Mouse (Mus musculus): ENCODE measurements around the gene Ntng1. TPM values are rescaled to one million over a fixed set of nuclear protein-coding genes. Genes with fewer than 3 reads are reported as not detected.

Ntng1 gene
- under 1 TPM in 1 of 3 experiments, not detected in 2; 0.16 TPM for polyA plus RNA-seq (2017; shearing (Covaris generic))

DNA sequence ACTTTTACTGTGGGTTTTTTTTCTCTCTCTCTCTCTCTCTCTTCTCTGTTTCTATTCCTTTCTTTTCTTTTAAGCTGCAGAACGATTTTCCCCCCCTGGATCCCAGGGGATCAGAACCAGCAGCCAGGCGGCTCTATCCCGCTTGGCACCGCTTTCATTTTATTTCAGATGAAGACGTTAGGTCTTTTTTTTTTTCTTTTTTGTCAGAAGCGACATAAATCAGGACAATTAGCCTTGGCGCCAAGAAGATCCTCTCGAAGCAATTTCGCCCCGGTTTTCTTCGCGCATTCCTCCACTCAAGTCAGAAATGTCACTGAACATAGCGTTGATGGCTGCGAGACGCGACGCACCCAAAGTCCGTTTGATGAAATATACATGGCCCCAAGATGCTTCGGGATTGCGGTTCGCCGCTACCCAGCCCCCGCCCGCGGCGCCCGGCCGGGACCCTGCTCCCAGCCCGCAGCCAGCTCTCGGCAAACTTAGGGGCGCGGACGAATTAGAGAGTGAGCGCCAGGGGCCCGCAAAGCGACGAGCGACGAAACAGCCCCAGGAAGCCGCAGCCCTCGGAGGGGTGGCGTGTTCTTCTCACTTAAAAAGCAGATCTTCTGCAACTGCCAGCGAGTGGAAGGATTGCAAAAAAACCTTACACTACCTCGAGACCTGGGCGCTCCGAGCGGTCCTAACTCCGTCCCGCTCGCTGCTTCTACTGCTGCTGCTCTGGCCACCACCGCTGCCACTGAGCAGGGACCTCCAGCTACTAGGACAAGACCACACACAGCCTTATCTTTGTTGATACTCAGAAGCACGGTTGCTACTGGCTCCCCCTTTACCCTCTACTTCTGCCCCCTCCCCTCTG is at the start of gene Ntng1:
Gene Ntng1 (minus strand): TSS at position 806 of the 856 bp plus-strand sequence.
- no peak for ATAC-seq

DNA sequence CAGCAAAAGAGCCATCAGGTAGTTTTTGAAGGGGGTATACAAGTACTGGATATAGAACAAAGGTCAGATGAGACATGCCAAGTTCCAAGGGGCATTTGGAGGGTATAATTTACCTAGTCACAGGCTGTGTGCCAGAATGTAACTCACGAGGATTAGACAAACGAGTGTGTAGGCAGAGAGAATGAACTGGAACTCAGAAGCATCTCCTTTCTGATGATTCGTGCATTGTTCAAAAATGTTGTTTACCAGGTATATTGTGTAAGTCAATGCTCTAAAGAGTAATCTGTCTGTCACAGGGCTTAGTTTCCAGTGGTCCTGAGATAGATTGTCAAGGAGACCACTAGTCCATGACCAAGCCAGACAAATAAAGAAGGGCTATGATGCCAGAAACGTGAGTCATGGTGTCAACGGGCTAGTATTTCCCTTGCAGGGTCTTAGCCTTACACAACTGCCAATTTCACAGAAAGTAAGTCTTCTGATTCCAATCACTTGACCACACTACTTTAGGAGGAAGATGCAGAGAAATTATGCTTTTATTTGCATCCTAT is 43.7 kb upstream of the Ntng1 start:
- ATAC-seq, result no peak

DNA sequence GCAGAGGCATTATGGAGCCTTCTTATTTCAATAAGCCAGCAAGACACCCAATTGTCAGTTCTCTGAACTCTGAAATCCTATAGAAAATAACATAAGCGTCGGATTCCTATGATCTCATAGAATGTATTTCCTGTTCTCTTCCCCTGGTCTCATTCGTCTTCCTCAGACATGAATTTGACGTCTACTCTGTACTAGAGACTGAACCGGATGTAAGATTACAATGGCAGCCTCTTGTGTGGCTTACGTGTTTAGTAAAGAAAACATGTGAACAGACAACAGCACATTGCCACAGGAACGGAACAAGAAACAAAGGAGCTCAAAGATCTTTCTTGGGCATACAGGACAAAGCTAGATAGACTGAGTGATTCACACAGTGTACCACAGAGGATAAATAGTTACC is 5.3 kb upstream of the Ntng1 start:
- ATAC-seq, result no peak

DNA sequence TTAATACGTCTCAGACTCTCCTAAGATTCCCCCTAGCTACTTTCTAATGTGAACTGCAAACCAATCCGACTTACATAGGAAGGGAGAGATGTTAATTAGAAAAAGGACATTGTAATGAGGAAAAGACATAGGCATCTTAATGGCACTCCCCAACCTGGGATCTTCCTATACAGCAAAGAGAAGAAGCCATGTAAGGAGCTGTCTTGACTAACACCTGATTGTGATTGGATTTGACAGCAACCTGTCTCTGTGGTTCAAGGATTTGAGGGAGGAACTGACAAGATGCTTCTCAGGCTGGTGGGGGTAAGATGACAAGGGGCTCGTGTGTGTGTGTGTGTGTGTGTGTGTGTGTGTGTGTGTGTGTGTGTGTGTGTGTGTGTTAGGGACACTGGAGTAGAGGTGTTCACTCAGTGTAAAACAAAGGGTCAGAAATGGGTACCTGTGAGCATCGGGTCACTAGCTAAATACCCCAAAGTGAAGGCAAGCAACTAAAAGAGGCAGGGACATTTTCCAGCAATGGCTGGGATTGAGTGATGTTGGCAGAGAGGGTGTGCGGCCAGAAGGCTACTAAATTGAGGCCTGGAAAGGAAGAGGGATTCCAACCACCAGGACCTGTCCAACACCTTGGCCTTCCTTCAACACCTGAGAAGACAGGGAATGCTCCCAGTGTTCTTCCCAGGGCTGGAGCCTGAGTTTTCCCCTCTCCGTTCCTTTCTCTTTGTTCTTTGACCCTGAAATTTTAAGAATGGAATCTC is 667 bp upstream of the Ntng1 start:
- ATAC-seq, result no peak

DNA sequence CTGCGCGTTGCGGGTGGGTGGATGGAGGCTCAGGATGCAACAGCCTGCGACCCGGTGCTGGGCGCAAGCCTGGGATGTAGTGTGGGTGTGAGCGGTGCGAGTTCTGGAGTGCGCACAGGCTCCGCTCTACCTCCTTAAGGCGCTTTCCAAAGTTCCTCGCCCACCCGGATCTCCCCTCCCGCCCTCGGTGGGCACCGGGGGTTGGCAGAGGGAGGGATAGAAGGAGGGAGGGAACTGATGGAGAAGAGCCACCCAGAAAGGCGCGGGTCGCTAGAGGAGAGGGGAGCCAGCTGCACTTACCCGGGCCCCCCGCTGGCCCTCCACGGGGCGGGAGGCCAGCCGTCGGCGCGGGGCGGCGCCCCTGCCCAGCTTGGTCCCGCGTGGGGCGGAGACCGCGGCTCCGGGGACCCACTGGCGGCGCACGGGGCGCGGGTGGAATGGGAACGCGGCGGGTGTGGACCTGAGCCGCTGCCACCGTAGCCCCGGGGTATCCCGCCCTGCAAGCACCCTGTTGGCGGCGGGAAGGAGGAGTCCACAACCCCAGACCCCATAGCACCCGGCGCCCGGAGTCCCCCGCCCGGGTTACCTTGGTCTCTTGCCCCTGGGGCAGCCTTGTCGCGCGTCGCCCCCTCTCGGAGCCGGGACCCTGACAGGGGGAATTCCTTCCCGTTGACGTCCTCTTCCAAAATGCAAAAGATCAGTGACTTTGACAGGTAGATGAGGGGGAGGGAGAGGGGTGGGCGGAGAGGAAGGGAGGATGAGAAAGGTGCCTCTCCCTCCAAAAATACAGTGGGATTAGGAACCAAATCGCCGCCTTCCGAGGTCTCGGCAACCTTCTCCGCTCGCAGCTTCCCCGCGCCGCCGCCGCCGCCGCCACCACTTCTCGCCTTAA is 1.3 kb downstream of the Ntng1 start:
- peak; percentile 25 for ATAC-seq

DNA sequence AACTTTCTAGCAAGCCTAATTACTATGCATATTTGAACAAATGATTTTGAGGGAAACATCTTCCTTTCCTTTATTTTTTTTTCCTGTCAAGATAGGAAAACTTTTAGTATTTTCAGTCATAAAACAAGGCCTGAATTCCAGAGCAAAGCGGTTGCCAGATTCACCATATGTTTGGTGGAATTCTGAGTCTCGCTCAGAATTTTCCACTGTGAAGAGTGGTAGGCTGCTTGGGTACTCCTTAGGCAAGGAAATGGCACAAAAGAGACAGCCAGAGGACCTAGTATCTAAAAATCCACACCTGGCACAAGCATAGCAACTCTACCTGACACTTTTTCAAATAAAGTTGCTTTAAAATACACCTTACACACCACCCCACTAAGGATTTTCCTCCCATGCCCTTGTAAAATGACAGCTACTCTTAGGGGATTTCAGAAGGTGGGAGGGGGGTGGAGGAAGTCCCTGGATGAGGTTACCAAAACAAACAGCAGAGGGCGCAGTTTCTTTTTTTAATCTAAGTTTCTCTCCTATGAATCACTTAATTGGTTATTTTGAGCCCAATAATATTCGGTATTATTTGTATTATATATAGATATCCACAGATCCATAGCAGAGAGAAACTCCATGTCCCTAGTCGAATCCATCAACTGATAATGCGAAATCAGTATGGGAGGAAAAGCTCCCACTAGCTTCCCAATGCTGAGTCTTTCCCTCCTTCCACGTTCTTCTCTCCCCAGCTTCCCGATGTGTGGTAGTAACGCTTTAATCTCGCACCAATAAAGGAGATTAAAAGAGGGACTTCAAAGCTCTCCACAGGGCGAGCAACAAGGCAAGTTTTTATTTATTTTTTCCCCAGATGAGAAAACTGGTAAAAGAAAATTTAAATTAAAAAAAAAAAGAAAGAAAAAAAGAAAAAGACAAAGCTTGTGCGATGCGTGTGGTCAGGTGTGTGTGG is 2.2 kb downstream of the Ntng1 start:
- ATAC-seq, result no peak

DNA sequence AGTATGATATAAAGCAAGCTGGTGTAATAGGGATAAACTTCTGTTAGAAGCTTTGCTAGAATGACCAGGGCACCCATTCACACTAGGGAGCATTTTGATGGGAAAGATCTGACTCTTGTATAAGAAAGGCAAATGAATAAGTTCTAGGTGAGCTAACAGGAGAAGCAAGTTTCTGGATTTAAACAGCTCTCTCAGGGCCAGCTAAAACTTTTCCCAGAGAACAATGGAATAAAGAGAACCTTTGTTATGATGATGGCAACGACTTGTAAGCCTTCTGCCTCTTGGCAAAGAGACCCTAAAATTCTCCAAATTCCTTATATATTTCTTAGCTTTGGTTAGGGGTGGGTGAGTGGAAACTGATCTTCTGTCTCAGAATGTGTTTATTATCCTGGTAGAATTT is 7.7 kb downstream of the Ntng1 start:
- no peak for ATAC-seq

DNA sequence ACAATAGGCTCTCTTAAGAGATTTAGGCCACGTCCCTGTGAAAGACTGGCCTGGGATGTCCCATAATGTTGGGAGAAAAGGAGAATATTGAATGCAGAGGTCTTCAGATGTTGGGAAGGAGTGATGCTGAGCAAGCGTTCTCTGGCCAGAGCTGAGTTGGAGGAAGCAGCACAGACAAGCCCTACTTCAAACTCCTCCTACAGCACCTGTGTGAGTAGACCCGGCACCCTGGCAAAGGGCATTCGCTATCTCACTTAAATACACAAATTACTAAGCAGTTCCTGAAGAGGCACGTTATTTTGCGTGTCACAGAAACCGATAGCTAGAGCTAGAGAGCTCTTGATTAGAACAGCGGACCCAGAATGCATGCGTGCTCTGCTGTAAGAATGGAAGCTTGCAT is 10.7 kb downstream of the Ntng1 start:
- ATAC-seq, result no peak

DNA sequence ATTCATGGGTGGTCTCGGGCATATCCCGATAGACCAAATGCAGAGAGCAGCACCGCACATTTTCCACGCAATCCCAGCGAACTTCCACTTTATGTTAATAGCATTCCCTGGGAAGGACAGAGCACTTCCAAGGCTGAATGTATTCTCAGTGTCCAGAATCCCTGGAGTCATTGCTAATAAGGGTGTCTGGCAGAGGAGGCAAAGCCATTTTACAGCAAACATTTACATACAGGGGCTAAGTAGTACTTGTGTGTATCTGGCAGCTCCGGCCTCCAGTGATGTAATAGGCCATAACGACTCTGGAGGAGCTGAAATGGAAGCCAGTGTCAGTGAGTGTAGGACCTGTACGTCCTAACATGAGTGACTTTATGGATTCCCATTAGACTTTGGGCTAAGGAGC is 11.5 kb downstream of the Ntng1 start:
- ATAC-seq, result no peak

DNA sequence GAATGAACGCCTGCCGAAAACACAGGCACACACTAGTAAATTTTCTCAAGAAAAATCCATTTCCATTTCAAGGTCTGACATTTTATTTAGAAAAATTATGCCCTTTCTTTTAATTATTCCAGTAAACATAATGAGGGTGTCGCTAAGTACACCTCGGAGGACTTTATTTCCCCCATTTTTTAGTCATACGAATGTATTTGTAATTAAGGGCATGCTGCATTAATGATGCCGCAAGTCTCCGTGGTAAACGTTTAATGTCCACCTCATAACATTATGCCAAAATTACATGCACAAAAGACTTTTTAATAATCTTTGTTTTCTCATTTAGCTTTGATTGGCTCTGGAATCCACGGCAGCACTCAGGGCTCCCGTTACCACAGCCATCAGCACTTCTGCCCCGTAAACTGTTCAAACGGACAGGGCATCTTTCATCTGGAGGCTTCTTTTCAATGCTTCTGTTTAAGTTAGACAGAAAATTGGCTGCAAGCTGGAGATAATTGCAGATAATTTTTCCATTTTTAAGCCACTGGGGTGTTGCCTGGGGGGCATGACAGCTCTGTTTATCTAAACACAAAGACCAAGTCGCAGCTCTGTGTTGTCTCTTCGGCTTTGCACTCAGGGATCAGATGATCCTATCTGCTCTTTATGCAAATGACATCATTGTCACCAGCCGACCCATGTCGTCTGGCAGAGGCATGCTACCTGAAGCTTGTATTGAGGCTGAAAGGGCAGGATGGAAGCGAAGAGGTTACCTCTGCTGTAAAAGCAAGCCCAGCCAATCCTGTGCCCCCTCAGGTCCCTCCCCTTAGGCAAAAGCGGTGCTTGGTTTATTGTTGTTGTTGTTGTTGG is 12.5 kb downstream of the Ntng1 start:
- no peak for ATAC-seq

DNA sequence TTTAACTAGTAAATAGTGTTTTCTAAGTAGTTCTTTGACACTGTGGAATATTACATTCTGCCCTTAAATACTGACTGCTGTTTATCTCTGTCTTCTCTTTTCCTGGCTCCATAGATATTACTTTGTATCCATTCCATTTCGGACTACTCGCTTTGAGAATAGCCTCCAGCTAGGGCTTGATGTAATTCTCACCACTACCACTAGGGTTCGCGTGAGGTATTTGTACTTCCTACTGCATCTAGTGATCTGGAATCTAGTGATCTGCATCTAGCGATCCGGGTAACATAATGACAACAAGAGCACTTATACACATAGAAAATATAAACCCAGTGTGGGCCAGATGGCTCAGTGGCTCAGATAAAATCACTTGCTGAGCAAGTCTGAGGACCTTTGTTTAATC is 14.2 kb downstream of the Ntng1 start:
- ATAC-seq, result no peak

DNA sequence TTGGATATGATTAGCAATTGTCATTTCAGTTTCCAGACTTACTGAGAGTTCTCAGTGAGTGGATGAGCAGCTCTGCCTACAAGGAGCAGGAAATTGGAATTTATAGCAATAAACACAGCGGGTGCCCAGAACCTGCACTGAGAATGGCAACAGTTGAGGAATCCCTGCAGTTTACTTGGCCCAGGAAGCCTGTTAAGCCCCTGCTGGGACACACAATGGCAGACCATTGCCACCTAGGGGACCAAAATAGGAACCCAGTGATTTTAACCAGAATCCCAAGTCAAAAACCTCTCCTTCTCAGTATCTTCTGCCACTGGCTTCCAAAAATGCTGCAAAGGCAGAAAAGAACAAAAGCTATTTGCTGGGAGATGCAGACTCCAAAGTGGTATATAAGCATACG is 37.8 kb downstream of the Ntng1 start:
- ATAC-seq, result no peak

DNA sequence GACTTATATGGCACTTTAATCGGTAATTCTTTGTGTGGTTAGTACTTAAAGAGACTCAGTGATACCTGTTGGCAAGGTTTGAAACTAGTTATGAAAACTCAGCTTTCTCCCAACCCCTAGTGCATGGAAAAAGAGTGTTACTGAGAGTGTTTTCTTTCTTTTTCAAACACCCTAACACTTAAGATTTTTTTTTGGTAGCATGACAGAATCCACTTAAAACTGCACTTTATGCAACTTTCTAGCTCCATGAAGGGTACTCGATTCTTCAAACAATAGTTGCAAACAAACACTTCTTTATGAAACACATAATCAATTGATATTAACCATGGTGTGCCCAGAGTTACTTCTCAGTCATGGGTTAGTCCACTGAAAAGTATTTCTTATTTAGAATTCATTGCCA is 49.4 kb downstream of the Ntng1 start:
- no peak for ATAC-seq

DNA sequence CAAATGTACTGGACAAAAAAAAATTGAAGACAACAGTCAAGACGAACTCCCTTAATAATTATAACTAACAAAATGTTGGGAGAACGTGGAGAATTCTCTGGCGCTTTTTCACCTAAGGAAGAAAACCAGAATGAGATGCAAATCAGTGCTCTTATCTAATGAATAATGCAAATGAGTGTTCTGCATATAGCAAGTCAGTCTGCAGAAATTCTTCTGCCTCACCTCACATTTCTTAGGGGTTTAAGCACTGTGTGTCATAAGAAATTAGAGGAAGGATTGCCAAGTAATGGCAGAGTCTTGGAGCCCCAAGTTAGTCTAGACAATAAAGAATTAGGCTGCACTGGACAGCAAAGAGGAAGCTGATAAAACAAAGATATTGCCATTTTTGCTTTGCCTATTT is 49.8 kb downstream of the Ntng1 start:
- ATAC-seq, result no peak

DNA sequence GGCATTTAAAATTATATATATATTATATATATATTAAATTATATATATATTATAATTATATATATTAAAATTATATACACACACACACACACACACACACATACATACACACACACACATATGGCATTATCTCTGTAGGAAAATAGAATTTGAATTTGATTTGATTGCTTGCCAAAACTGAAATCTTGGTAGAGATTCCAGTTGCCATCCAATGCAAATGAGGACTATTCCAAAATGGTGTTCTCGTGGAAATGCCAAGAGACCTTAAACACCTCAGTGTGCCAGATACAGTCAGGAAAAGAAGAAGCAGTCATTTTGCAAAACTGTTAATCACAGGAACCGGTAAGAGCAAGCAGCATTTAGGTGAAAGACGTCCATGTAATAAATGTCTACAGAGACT is 51.3 kb downstream of the Ntng1 start:
- no peak for ATAC-seq

DNA sequence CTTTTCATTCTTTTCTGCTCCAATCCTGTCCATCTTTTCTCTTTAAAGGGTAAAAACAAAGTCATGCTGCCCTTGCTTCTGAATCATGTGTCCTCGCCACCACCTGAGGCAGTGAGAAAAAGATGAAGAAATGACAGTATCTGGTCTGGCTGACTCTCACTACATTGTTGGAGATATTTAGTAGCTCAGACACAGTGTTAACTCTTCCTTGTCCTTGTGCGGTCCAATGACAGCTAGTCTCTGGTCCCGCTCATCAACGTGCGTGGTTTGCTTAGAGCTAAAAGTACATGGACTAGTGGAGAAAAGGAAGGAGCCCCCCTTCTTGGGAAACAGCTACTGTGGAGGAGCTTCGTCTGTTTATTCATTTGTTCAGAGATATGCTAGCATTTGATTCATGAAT is 56.6 kb downstream of the Ntng1 start:
- ATAC-seq, result no peak

DNA sequence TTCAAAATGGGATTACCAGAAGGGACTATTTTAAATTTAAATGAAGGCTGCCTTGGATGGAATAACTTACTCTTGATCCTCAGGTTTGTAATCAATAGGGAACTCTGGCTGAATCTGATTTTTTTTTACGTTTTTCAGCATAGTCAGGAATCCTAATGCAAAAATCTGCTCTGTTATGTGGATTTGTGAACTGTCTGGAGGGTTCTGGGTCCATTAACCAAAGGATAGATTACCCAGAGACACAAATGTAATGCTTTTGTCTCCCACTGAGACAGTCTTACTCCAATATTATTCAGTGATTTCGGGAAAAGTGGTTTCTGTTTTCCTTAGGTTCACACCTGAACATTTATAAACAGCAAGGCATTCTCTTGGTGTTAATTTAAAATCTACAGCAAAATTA is 58.5 kb downstream of the Ntng1 start:
- no peak for ATAC-seq

DNA sequence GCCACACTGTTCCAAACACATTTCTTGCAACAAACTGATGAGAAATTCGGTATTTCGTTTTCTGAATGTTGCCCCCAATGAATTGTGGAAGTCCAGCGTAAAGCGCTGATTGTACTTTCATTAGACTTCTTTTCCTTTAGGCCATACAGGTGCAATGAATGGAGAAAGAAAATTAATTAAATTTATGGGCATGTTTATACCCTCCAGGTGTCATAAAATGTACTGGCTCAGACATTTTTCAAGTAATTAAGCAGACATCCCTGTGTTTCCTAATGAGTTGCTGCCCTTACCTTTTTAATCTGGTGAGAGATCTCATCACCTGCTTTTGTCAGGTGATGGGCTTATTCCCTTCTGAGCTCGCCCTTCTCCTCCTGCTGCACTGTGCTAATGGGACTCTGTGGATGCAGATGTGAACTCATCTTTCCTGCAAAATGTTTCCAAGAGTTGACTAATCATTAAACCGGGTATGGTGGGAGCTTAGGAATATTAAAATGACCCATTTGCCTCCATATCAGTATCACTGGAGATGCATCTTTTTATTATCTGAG is 79.0 kb downstream of the Ntng1 start:
- ATAC-seq, result no peak

DNA sequence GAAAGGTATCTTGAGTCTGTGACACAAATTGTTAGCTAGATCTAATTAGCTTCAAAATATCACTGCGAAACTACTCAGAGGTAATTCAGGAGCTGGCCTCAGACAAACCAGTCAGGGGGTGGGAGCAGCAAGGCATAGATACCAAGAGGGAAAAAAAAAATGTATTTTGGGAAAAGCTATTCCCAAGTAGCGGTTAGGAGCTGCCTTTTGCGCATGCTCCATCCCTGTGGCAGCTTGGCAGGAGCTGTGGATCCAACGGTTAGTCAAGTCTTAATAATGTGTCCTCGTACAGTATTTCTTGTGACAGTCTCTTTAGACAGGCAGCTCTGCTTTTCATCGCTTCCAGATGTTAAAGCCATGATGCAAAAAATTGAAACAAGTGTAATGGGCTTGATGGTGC is 87.9 kb downstream of the Ntng1 start:
- no peak for ATAC-seq

DNA sequence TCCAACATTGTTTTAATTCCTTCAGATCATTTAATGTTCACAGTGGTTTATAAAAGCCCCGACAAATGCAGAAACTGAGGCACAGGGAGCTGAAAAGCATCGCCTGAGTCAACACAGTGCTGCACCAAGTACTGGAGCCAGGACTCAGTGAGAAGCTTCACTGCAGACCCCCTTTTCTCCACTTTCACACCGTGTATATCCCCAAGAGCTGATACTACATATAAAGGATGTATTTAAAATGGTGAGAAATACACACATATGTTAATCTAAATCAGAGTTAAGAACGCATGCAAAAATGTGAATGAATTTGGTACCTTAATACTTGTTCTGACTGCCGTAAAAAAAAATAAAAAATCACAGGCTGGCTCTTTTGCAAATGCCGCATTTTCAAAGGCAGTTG is 88.4 kb downstream of the Ntng1 start:
- ATAC-seq, result no peak
